Mouse (Mus musculus): ENCODE measurements around the gene Podxl2.

GRCm38 (mm10) chr6:88903708-88904107 lies 28.9 kb upstream of the Podxl2 start:
- TF ChIP-seq ZNF384 (IDR thresholded peaks at IDR 0.05; ENCODE audit: low read depth, low read length): no peak
- no peak for TF ChIP-seq CHD2 (IDR thresholded peaks at IDR 0.05; ENCODE audit: low read depth, low read length)

All from ES-E14 (cell line).